Mouse (Mus musculus): ENCODE results near the gene Cabp7.

Gene Cabp7

DNA sequence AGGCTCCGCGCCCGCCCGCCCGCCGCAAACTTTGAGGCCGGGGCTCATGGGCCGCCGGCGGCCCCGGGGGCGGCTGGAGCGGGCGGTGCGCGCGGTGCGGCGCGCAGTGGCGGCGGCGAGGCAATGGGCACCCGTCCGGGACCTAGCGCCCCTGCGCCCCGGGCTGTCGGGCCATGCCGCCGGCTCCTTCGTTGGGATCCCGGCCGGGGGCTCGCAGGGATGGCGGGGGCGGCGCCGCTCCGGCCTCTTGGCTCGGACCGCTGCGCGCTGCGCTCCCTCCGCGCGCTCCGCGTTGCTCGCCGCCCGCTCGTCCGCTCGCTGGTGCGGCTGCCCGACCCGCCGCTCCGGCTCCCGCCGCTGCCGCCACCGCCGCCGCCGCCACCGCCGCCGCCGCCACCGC lies at the start of gene Cabp7:
TSS of gene Cabp7 (minus strand) at position 46 of the 400 bp plus-strand sequence.
- no peak for DNase-seq (ENCODE audit: low spot score in 2 of 2)

DNA sequence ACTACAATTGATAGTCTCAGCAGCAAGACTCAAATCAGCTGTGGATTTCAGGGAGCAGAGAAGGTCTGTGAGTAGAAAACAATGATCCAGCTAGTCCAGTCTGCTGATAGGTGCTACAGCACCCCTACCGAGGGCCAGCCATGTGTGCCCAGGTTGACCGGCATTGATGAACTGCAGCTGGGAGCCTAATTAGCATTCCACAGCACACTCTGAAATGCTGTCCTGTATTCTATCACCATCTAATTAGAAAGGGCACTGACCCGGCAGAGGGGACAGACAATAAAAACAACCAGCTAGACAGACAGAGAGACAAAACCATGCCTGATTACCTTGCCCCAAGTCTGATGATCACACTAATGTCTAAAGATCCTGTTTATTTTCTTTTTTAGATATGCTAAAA lies 46.4 kb upstream of the Cabp7 start:
- DNase-seq (ENCODE audit: low spot score in 2 of 2): no peak

DNA sequence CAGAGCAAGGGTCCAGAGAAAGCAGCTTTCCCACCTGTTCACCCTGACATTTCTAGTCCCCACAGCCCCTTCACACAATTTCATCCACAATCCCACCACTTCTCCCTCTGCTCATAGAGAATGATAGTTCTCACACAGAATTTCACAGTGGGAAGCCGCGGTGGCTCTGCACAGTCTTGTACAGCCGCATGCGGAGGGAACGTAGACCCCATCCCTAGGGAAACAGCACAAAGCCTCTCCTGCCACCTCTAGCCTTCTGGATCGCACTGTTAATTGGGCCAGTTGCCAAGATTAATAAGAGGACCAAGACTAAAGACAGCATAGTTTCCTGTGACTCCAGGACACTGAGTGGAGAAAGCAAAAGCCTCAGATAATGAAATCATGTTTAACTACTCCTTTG lies 45.0 kb upstream of the Cabp7 start:
- DNase-seq (ENCODE audit: low spot score in 2 of 2): no peak

- no peak for DNase-seq (ENCODE audit: low spot score in 2 of 2)
These were observed 43.1 kb upstream of the Cabp7 start for GRCm38 (mm10) chr11:4789691-4790090.

DNA sequence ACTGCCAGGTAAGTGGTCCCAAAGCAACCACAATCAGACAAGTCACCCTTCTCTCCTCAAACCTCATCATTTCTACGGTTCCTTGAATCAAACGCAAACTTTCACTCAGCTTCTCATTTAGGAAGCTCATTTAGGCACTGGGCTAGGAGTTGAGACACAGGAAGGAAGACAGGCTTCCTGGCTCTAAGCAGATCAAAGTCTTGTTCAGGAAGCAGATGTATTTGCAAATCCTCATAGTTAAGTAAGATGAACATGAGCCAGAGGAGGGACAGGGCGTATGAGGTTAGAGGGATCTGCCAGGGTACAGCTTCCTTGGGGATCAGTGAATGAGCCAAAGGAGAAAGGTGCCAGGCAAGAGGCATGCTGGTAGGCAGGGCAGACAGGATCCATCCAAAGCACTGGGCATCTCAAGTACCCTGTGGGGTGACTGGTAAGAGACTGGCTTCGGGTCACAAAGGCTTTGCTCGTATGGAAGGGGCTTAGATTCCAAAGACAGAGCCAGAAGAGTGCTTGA lies 38.1 kb upstream of the Cabp7 start:
- no peak for DNase-seq (ENCODE audit: low spot score in 2 of 2)

DNA sequence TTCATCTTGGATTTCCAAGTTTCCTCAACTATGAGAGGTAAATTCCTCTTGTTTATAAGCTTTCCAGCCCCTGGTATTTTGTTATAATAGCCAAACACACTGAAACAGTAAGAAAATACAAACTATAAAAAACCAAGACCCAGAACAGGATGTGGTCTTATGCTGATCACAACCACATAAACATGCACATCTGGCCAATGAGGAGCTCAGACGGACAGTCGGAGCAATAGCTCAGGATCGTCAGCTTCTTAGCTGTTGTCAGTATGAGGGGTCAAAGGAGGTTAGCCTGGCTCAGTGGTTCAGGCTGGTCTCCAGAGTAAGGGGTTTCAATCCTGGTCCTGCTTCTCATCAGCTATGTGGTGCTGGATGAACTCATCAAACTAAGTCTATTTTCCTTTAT lies 36.5 kb upstream of the Cabp7 start:
- no peak for DNase-seq (ENCODE audit: low spot score in 2 of 2)

DNA sequence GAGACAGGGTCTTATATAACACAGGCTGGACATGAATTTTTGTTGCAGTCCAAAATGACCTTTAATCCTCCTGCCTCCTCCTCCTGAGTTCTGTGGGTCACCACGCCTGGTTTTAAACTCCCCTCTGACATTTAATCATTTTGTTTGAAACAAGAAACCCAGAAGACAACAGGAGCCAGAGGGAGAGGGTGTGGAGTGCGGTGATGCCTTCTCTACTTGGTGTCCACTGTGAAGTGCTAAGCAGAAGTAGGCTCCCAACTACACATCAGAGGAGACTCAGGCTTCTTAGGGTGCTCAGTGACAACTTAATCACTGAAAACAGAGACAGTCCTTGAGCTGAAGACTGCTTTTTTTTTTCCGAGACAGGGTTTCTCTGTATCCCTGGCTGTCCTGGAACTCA lies 34.3 kb upstream of the Cabp7 start:
- DNase-seq (ENCODE audit: low spot score in 2 of 2): no peak

- DNase-seq (ENCODE audit: low spot score in 2 of 2): peak; percentile 43 to 69
These were observed 26.3 kb upstream of the Cabp7 start for GRCm38 (mm10) chr11:4772925-4773324.

DNA sequence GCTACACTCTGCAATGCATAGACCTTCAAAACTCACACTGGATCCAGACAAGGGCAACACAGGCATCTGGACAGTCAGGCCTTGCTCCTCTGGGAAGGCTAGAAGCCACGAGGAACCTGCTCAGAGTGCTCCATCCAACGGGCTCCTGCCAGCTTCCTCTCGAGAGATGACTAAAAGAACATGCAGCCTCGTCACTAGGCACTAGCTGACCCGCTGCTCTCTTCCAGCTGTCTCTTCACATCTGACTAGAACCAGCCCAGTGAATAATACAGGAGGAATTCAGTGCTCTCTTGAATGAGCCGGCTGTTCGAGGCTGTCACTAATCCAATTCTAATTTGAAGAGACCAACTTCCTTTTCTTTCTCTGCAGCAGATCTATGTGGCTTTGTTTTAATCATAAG lies 25.2 kb upstream of the Cabp7 start:
- DNase-seq (ENCODE audit: low spot score in 2 of 2): no peak

GRCm38 (mm10) chr11:4769881-4770280 lies 23.3 kb upstream of the Cabp7 start:
- DNase-seq (ENCODE audit: low spot score in 2 of 2): no peak

DNA sequence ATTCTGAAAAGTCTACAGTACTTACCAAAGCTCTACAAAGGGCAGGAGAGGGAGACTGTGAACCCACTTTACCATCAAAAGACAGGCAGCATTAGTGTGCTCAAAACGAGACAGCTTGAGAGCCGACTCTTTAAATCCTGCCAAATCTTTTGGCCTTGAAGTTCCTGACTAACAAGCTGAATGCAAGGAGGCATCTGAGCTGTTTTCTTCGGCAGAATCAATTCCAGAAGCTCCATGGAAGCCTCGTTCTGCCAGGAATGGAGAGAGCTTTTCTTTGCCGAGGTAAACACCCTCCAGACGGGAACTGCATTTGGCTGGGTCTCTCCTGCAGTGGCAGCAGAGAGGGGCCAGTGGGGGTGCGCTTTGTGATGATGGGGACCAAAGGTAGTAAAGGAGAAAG lies 22.7 kb upstream of the Cabp7 start:
- DNase-seq (ENCODE audit: low spot score in 2 of 2): no peak

- DNase-seq (ENCODE audit: low spot score in 2 of 2): no peak
These were observed 21.8 kb upstream of the Cabp7 start for GRCm38 (mm10) chr11:4768399-4768798.

- DNase-seq (ENCODE audit: low spot score in 2 of 2): no peak
These were observed 17.9 kb upstream of the Cabp7 start for GRCm38 (mm10) chr11:4764476-4764875.

- DNase-seq (ENCODE audit: low spot score in 2 of 2): no peak
These were observed 17.1 kb upstream of the Cabp7 start for GRCm38 (mm10) chr11:4763631-4764030.

- DNase-seq (ENCODE audit: low spot score in 2 of 2): no peak
These were observed 15.9 kb upstream of the Cabp7 start for GRCm38 (mm10) chr11:4762511-4762910.

DNA sequence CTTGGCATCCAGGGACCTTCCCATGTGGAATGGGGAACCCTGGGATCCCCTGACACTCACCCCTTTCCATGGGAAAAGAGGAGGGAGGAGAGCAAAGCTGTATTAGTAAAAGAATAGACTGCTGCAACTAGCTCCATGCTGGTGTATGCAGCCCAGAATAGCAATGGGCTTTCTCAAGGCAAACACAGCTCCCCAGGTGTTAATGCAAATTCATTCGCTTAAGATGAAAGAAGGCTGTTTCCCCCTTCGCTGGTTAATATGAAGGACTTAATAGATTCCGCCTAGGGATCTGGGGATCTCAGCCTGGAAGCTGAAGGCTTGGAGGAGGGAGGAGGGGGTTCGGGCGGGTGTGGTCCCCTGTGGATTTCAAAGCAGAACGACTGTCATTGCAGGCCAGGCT lies 15.4 kb upstream of the Cabp7 start:
- DNase-seq (ENCODE audit: low spot score in 2 of 2): no peak

DNA sequence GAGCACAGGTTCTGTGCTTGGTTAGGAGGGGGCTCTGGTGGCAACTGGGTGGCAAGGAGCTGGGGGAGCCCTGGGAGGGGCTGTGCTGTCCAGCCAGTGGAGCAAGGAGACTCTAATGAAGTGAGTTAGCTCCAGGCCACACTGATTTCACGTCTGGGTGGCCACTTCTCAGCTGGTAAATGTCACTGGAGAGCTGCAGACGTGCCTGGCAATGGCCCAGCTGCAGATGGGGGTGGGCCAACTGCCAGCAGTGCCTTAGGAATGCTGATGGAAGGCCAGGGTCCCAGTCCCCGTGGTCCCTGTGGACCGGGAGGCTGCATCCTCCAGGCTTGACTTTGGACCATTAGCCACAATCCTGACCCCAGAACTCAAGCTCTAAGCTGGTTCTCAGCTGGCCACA lies 13.9 kb upstream of the Cabp7 start:
- DNase-seq (ENCODE audit: low spot score in 2 of 2): no peak

- no peak for DNase-seq (ENCODE audit: low spot score in 2 of 2)
These were observed 11.2 kb upstream of the Cabp7 start for GRCm38 (mm10) chr11:4757789-4758158.

GRCm38 (mm10) chr11:4756984-4757788 lies 10.6 kb upstream of the Cabp7 start:
- DNase-seq (ENCODE audit: low spot score in 2 of 2): no peak

DNA sequence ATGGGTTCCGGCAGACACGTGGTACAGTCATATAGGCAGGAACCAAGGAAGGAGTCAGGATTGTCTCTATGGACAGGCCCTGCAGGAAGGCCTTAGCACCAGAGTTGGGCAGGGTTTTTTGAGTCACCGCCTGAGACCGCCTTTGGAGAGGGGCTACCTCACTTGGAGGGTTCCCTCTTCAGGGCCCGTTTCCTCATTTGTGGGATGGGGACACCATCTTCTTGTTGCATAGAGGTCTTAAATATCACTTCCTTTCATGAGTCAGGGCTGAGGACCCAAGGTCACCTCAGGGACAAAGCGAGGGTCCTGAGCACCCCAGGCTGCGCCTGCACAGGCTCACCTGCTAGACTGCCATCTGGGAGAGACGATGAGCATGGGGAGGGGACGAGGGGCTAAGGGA lies 9.9 kb upstream of the Cabp7 start:
- DNase-seq (ENCODE audit: low spot score in 2 of 2): no peak

DNA sequence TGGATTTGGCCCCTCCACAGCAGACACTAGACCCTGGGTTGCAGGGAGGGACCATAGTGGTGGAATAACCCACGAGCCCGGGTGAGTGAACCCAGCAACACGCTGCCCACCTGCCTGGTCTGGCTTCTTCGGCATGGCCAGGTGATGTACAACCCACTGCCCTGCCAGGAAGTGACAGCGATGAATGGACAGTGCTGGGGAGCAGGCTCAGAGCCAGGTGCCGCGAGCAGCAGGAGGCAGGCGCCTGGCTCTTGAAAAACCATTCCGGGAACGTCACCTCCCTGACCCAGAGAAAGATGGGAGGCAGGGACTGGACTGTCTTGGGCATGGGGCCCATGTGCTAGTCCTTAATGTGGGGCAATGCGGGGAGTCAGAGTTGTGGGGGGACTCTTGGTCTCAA lies 8.3 kb upstream of the Cabp7 start:
- no peak for DNase-seq (ENCODE audit: low spot score in 2 of 2)

DNA sequence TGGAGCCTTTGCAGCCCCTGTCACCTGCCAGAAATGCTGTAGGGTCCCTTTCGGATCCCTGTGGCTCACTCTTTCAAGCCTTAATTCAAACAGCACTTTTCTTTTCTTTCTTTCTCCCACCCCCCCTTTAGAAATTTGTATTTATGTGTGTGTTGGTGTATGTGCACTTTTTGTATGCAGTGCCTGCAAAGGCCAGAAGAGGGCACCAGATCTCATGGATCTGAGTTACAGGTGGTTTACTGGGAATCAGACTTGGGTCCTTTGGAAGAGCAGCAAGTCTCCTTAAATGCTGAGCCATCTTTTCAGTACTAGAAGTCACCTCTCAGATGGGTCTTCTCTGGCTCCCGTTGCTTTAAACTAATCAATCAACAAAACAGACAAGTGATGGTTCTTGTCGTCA lies 7.5 kb upstream of the Cabp7 start:
- no peak for DNase-seq (ENCODE audit: low spot score in 2 of 2)

- no peak for DNase-seq (ENCODE audit: low spot score in 2 of 2)
These were observed 6.3 kb upstream of the Cabp7 start for GRCm38 (mm10) chr11:4752836-4753235.

DNA sequence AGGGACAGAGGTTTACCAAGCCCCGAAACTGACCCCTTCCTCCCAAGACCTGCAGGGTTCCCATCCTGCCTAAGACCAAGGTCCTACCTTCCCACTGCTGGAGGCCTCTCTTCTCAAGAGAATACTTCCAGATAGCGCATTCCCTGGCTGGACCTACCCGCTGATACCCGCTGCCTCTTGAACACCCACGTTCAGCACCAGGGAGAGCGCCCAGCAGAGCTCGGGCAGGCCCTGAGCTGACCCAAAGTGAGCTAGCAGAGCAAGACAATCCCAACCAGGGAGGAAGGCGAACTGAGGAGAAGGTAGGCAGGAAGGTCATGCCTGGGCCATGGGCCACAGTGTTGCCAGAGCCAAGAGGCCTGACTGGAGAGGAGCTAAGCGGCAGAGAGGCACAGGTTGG lies 3.7 kb upstream of the Cabp7 start:
- peak; percentile 51 to 63 for DNase-seq (ENCODE audit: low spot score in 2 of 2)
